Mouse (Mus musculus): ENCODE data around the gene Tomt. TPM values are rescaled to one million over a fixed set of nuclear protein-coding genes. Genes with fewer than 3 reads are reported as not detected.

The Tomt gene
- total and polyA plus RNA-seq, 2 experiments from 2014 or later = 0.27 TPM; not detected in 1

DNA sequence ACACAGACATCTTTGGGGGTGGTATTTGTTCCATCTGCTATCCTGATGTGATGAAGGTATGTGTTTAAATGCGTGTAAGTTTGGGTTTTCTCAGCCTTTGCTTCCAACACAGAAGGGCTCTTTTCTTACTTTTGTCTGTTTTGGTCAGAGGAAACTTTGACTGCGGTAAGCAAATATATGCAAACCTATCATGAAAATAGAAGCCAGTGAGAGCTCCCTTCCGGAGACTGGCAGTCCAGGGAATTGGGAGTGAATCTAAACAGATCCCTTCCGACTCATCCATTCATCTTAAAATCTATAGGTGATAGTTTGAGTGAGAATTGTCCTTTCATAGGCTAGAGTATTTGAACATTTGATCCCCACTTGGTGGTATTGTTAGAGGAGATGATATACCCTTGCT lies 17.7 kb downstream of the Tomt start:
- Histone ChIP-seq H3K4me3 (ENCODE audit: low read depth, low read length) (no peak overlapping the region), H3K27ac (ENCODE audit: low read depth, low read length) (no peak overlapping the region), H3K4me2 (ENCODE audit: low read depth) (no peak overlapping the region), H3K9me3 (ENCODE audit: low read length) (no peaks in the 10 kb centered on the region), H3K4me1 (ENCODE audit: insufficient read depth) (no peaks in the 10 kb centered on the region), H3K36me3 (ENCODE audit: insufficient read depth) (no peaks in the 10 kb centered on the region), H3K27me3 (ENCODE audit: insufficient read depth, low read length) (no peaks in the 10 kb centered on the region), H3K9ac (no peak overlapping the region)
- TF ChIP-seq CTCF (IDR thresholded peaks at IDR 0.05; ENCODE audit: low read depth) = no peak
- 88% methylated on average over 4 of the region's 4 CpGs for WGBS
- no peak for ATAC-seq
- DNase-seq = no peak

DNA sequence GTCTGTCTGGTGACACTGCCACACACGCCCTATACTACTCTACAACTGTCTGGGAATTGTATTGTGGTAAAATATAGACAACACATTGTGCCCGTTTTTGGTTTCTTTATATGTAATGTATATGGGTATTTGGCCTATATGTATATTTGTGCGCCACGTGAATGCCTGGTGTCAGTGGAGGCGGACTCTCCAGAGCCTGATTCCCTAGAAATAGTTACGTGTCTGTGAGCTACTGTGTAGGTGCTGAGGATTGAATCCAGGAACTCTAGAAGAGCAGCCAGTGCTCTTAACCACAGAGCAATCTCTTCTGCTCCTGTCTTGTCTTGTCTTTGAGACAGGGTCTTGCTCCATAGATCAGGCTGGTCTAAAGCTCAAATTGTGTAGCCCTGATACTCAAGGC lies 19.9 kb downstream of the Tomt start:
- H3K4me2 ChIP-seq (ENCODE audit: low read depth) = no peak overlapping the region
- ATAC-seq (no peak), DNase-seq (no peak)
- no peak for TF ChIP-seq CTCF (IDR thresholded peaks at IDR 0.05; ENCODE audit: low read depth)
- no peaks in the 10 kb centered on the region for H3K9me3 ChIP-seq (ENCODE audit: low read length)
- no peaks in the 10 kb centered on the region for H3K4me1 ChIP-seq (ENCODE audit: insufficient read depth)
- no peaks in the 10 kb centered on the region for H3K36me3 ChIP-seq (ENCODE audit: insufficient read depth)
- no peak overlapping the region for H3K4me3 ChIP-seq (ENCODE audit: low read depth, low read length)
- no peaks in the 10 kb centered on the region for H3K27me3 ChIP-seq (ENCODE audit: insufficient read depth, low read length)
- 89% methylated on average over 6 of the region's 6 CpGs for WGBS
- H3K9ac ChIP-seq = no peak overlapping the region
- H3K27ac ChIP-seq (ENCODE audit: low read depth, low read length) = no peak overlapping the region

- ATAC-seq (no peak), DNase-seq (no peak)
- Histone ChIP-seq H3K27me3 (ENCODE audit: insufficient read depth, low read length) (no peaks in the 10 kb centered on the region), H3K4me2 (ENCODE audit: low read depth) (no peak overlapping the region), H3K4me1 (ENCODE audit: insufficient read depth) (no peaks in the 10 kb centered on the region), H3K36me3 (ENCODE audit: insufficient read depth) (no peaks in the 10 kb centered on the region), H3K4me3 (ENCODE audit: low read depth, low read length) (no peak overlapping the region), H3K27ac (ENCODE audit: low read depth, low read length) (no peak overlapping the region), H3K9me3 (ENCODE audit: low read length) (no peaks in the 10 kb centered on the region), H3K9ac (no peak overlapping the region)
- 97% methylated on average over 4 of the region's 4 CpGs for WGBS
- no peak for TF ChIP-seq CTCF (IDR thresholded peaks at IDR 0.05; ENCODE audit: low read depth)
Observed at GRCm38 (mm10) chr7:101884160-101884559, 22.0 kb downstream of the Tomt start.

GRCm38 (mm10) chr7:101882413-101883154 lies 23.6 kb downstream of the Tomt start:
- Histone ChIP-seq H3K4me2 (ENCODE audit: low read depth) (no peak overlapping the region), H3K4me3 (ENCODE audit: low read depth, low read length) (no peak overlapping the region), H3K27ac (ENCODE audit: low read depth, low read length) (no peak overlapping the region), H3K27me3 (ENCODE audit: insufficient read depth, low read length) (no peaks in the 10 kb centered on the region), H3K4me1 (ENCODE audit: insufficient read depth) (no peaks in the 10 kb centered on the region), H3K9me3 (ENCODE audit: low read length) (no peaks in the 10 kb centered on the region), H3K36me3 (ENCODE audit: insufficient read depth) (no peaks in the 10 kb centered on the region), H3K9ac (no peak overlapping the region)
- ATAC-seq = no peak
- DNase-seq = no peak
- TF ChIP-seq CTCF (IDR thresholded peaks at IDR 0.05; ENCODE audit: low read depth) = no peak
- WGBS = 61% methylated on average over 9 of the region's 9 CpGs

- no peaks in the 10 kb centered on the region for H3K27me3 ChIP-seq (ENCODE audit: insufficient read depth, low read length)
- DNase-seq (no peak), ATAC-seq (no peak)
- no peak overlapping the region for H3K9ac ChIP-seq
- H3K4me3 ChIP-seq (ENCODE audit: low read depth, low read length) = no peak overlapping the region
- no peak overlapping the region for H3K27ac ChIP-seq (ENCODE audit: low read depth, low read length)
- 73% methylated on average over 4 of the region's 4 CpGs for WGBS
- TF ChIP-seq CTCF (IDR thresholded peaks at IDR 0.05; ENCODE audit: low read depth) = no peak
- no peaks in the 10 kb centered on the region for H3K9me3 ChIP-seq (ENCODE audit: low read length)
- H3K4me1 ChIP-seq (ENCODE audit: insufficient read depth) = no peaks in the 10 kb centered on the region
- H3K4me2 ChIP-seq (ENCODE audit: low read depth) = no peak overlapping the region
- H3K36me3 ChIP-seq (ENCODE audit: insufficient read depth) = no peaks in the 10 kb centered on the region
Observed at GRCm38 (mm10) chr7:101880855-101881254, 25.3 kb downstream of the Tomt start.

- Histone ChIP-seq H3K9me3 (ENCODE audit: low read length) (no peaks in the 10 kb centered on the region), H3K4me2 (ENCODE audit: low read depth) (no peak overlapping the region), H3K36me3 (ENCODE audit: insufficient read depth) (no peaks in the 10 kb centered on the region), H3K9ac (no peak overlapping the region), H3K4me1 (ENCODE audit: insufficient read depth) (no peaks in the 10 kb centered on the region), H3K4me3 (ENCODE audit: low read depth, low read length) (no peak overlapping the region), H3K27ac (ENCODE audit: low read depth, low read length) (no peak overlapping the region), H3K27me3 (ENCODE audit: insufficient read depth, low read length) (no peaks in the 10 kb centered on the region)
- no peak for ATAC-seq
- DNase-seq = no peak
- no peak for TF ChIP-seq CTCF (IDR thresholded peaks at IDR 0.05; ENCODE audit: low read depth)
- 93% methylated on average over 1 of the region's 1 CpGs for WGBS
Observed at GRCm38 (mm10) chr7:101875978-101876377, 30.2 kb downstream of the Tomt start.

DNA sequence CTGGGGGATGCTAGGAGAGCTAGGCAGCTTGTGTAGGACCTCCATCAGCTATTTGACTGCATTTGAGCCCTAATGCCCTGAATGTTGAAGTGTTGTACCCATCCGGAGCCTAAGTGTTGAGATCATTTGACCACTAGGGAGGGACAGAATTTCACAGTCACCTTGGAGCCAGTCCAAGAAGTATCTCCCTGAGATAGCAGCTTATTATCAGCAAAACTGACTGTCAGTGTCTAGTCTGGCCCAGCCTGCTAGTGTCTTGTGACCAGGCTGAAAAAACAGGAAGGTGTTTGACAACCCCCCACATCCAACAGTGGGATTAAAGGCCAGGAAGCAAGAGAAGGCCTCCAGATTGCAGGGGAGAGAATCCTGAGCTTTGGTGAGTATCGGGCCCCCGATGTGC lies 34.9 kb downstream of the Tomt start:
- ATAC-seq (no peak), DNase-seq (no peak)
- TF ChIP-seq CTCF (IDR thresholded peaks at IDR 0.05; ENCODE audit: low read depth) = no peak
- no peak overlapping the region for H3K4me2 ChIP-seq (ENCODE audit: low read depth)
- no peak overlapping the region for H3K9ac ChIP-seq
- 77% methylated on average over 3 of the region's 3 CpGs for WGBS
- no peaks in the 10 kb centered on the region for H3K9me3 ChIP-seq (ENCODE audit: low read length)
- no peak overlapping the region for H3K4me3 ChIP-seq (ENCODE audit: low read depth, low read length)
- no peaks in the 10 kb centered on the region for H3K4me1 ChIP-seq (ENCODE audit: insufficient read depth)
- H3K36me3 ChIP-seq (ENCODE audit: insufficient read depth) = no peaks in the 10 kb centered on the region
- H3K27me3 ChIP-seq (ENCODE audit: insufficient read depth, low read length) = no peaks in the 10 kb centered on the region
- no peak overlapping the region for H3K27ac ChIP-seq (ENCODE audit: low read depth, low read length)

All from forebrain, postnatal 0 days (tissue).